Mouse (Mus musculus): ENCODE data around the gene Eif1.
A peak's percentile ranks its signal among the peaks of the same experiment; 100 is the strongest.
"Not testable (repeated sequence)": the region's sequence is repeated elsewhere in the genome, so short reads cannot be mapped to it uniquely, and the experiment has no call there.

Gene Eif1

GRCm38 (mm10) chr11:100319492-100320171, at the start of gene Eif1:
Gene Eif1, plus strand, starts transcription at chr11:100319885.
- peak; percentile 99 for DNase-seq

- DNase-seq, result no peak
Observed at GRCm38 (mm10) chr11:100271878-100272277, 47.8 kb upstream of the Eif1 start.

- DNase-seq, result no peak
Observed at GRCm38 (mm10) chr11:100274719-100275118, 45.0 kb upstream of the Eif1 start.

- no peak for DNase-seq
Observed at GRCm38 (mm10) chr11:100275466-100275865, 44.2 kb upstream of the Eif1 start.

- no peak for DNase-seq
Observed at GRCm38 (mm10) chr11:100277726-100278480, 41.8 kb upstream of the Eif1 start.

GRCm38 (mm10) chr11:100278759-100279158, 40.9 kb upstream of the Eif1 start:
- no peak for DNase-seq

GRCm38 (mm10) chr11:100281596-100282544, 37.8 kb upstream of the Eif1 start:
- peak; percentile 52 for DNase-seq

- DNase-seq, result peak; percentile 43
Observed at GRCm38 (mm10) chr11:100282549-100282948, 37.1 kb upstream of the Eif1 start.

GRCm38 (mm10) chr11:100284988-100285387, 34.7 kb upstream of the Eif1 start:
- no peak for DNase-seq

GRCm38 (mm10) chr11:100287024-100287423, 32.7 kb upstream of the Eif1 start:
- no peak for DNase-seq

GRCm38 (mm10) chr11:100288942-100289341, 30.7 kb upstream of the Eif1 start:
- no peak for DNase-seq

- no peak for DNase-seq
Observed at GRCm38 (mm10) chr11:100290235-100290634, 29.4 kb upstream of the Eif1 start.

GRCm38 (mm10) chr11:100292884-100293283, 26.8 kb upstream of the Eif1 start:
- no peak for DNase-seq

- DNase-seq, result peak; percentile 49
Observed at GRCm38 (mm10) chr11:100295308-100295707, 24.4 kb upstream of the Eif1 start.

- DNase-seq, result no peak
Observed at GRCm38 (mm10) chr11:100297801-100298200, 21.9 kb upstream of the Eif1 start.

- DNase-seq, result peak; percentile 62
Observed at GRCm38 (mm10) chr11:100298274-100299036, 21.2 kb upstream of the Eif1 start.

- DNase-seq, result no peak
Observed at GRCm38 (mm10) chr11:100300293-100300692, 19.4 kb upstream of the Eif1 start.

- no peak for DNase-seq
Observed at GRCm38 (mm10) chr11:100301292-100301691, 18.4 kb upstream of the Eif1 start.

- no peak for DNase-seq
Observed at GRCm38 (mm10) chr11:100307900-100308299, 11.8 kb upstream of the Eif1 start.

- not testable (repeated sequence) for DNase-seq
Observed at GRCm38 (mm10) chr11:100308672-100309071, 11.0 kb upstream of the Eif1 start.

- DNase-seq, result no peak
Observed at GRCm38 (mm10) chr11:100311656-100312055, 8.0 kb upstream of the Eif1 start.

GRCm38 (mm10) chr11:100312096-100312679, 7.5 kb upstream of the Eif1 start:
- peak; percentile 80 for DNase-seq

Measured in kidney, adult 11 months (tissue).